Mouse (Mus musculus): Measurements from ENCODE around the gene Kif19a.

DNA sequence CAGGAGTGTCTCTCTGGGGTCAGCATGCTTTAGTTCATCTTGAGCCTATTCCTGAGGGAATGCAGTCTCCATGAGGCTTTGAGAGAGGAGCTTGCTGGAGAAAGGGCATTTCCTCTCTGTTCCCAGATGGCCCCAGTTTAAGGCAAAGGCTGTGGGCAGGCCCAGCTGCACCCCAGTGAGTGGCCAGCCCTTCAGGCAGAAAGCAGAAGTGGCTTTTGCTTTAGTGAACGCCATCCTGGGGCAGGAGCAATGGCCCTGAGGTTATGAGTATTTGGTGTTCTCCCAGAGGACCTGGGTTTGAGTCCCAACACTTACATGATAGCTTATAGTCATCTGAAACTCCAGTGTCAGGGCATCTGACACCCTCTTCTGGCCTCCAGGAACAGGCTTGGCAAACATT lies 56.1 kb downstream of the Kif19a start:
- TF ChIP-seq CTCF (IDR thresholded peaks at IDR 0.05; ENCODE audit: borderline replicate concordance, control insufficient read depth, extremely low read depth, insufficient read depth, low read length, poor library complexity) (no peak), POLR2A (IDR thresholded peaks at IDR 0.05; ENCODE audit: control insufficient read depth, extremely low read depth, insufficient read depth, low read length, poor library complexity) (no peak)

All from thymus, adult 2 months (tissue).